Mouse (Mus musculus) cerebellum, adult 9-10 months (tissue): Measurements from ENCODE around the gene Uvrag.

Experiments
- DNase-seq: peaks from one replicate; pipeline ENCODE4 v3.0.0; 2022

The Uvrag gene

GRCm38 (mm10) chr7:99140984-99141918 lies at the start of gene Uvrag:
TSS of gene Uvrag (minus strand) at chr7:99141141.
- DNase-seq = peak; percentile 100

- DNase-seq = no peak
Measured at GRCm38 (mm10) chr7:99189885-99190284, 48.9 kb upstream of the Uvrag start.

- DNase-seq = no peak
Measured at GRCm38 (mm10) chr7:99188630-99189029, 47.7 kb upstream of the Uvrag start.

- DNase-seq = no peak
Measured at GRCm38 (mm10) chr7:99187451-99187850, 46.5 kb upstream of the Uvrag start.

- DNase-seq = no peak
Measured at GRCm38 (mm10) chr7:99185405-99185804, 44.5 kb upstream of the Uvrag start.

GRCm38 (mm10) chr7:99183751-99184150 lies 42.8 kb upstream of the Uvrag start:
- no peak for DNase-seq

- peak; percentile 93 for DNase-seq
Measured at GRCm38 (mm10) chr7:99182432-99183172, 41.7 kb upstream of the Uvrag start, which contains the start of gene Dgat2. TSS of gene Dgat2 (minus strand) at chr7:99182719.

GRCm38 (mm10) chr7:99181619-99182431 lies 40.9 kb upstream of the Uvrag start:
- DNase-seq = peak; percentile 57

- no peak for DNase-seq
Measured at GRCm38 (mm10) chr7:99180162-99180561, 39.2 kb upstream of the Uvrag start.

- no peak for DNase-seq
Measured at GRCm38 (mm10) chr7:99179271-99179670, 38.3 kb upstream of the Uvrag start.

GRCm38 (mm10) chr7:99177386-99177785 lies 36.4 kb upstream of the Uvrag start:
- DNase-seq = no peak

GRCm38 (mm10) chr7:99175666-99176065 lies 34.7 kb upstream of the Uvrag start:
- DNase-seq = no peak

GRCm38 (mm10) chr7:99175118-99175517 lies 34.2 kb upstream of the Uvrag start:
- DNase-seq = no peak

- DNase-seq = no peak
Measured at GRCm38 (mm10) chr7:99174006-99174405, 33.1 kb upstream of the Uvrag start.

- no peak for DNase-seq
Measured at GRCm38 (mm10) chr7:99172898-99173297, 32.0 kb upstream of the Uvrag start.

GRCm38 (mm10) chr7:99171730-99172463 lies 31.0 kb upstream of the Uvrag start:
- DNase-seq = no peak

- DNase-seq = no peak
Measured at GRCm38 (mm10) chr7:99170519-99170918, 29.6 kb upstream of the Uvrag start.

- no peak for DNase-seq
Measured at GRCm38 (mm10) chr7:99169717-99170403, 28.9 kb upstream of the Uvrag start.

GRCm38 (mm10) chr7:99168756-99169155 lies 27.8 kb upstream of the Uvrag start:
- no peak for DNase-seq

- no peak for DNase-seq
Measured at GRCm38 (mm10) chr7:99167939-99168338, 27.0 kb upstream of the Uvrag start.

- DNase-seq = no peak
Measured at GRCm38 (mm10) chr7:99166159-99166558, 25.2 kb upstream of the Uvrag start.
